Mouse (Mus musculus): ENCODE data around the gene Efemp2.

Efemp2 gene

GRCm38 (mm10) chr19:5473720-5474119, at the start of gene Efemp2:
Gene Efemp2 (plus strand): TSS chr19:5473954.
- DNase-seq: peak; percentile 70 to 81

- DNase-seq: peak; percentile 86
Measured at GRCm38 (mm10) chr19:5424092-5424781, 49.5 kb upstream of the Efemp2 start.

- peak; percentile 99 for DNase-seq
Measured at GRCm38 (mm10) chr19:5424782-5425741, 48.7 kb upstream of the Efemp2 start, which contains the start of the genes Drap1 and AI837181. Gene Drap1 (minus strand): TSS chr19:5424979. Gene AI837181 (plus strand): TSS chr19:5425144.

- peak; percentile 46 to 47 for DNase-seq
Measured at GRCm38 (mm10) chr19:5425906-5426565, 47.7 kb upstream of the Efemp2 start.

- no peak for DNase-seq
Measured at GRCm38 (mm10) chr19:5426640-5427290, 47.0 kb upstream of the Efemp2 start.

- DNase-seq: peak; percentile 48 to 60
Measured at GRCm38 (mm10) chr19:5428083-5428482, 45.7 kb upstream of the Efemp2 start.

- DNase-seq: no peak
Measured at GRCm38 (mm10) chr19:5429219-5429618, 44.5 kb upstream of the Efemp2 start.

GRCm38 (mm10) chr19:5429806-5430205, 43.9 kb upstream of the Efemp2 start:
- DNase-seq: peak; percentile 80 to 85

- DNase-seq: peak; percentile 60 to 66
Measured at GRCm38 (mm10) chr19:5430408-5430807, 43.3 kb upstream of the Efemp2 start.

GRCm38 (mm10) chr19:5431911-5432464, 41.8 kb upstream of the Efemp2 start:
- no peak for DNase-seq

- peak; percentile 61 to 67 for DNase-seq
Measured at GRCm38 (mm10) chr19:5432992-5433852, 40.5 kb upstream of the Efemp2 start.

- DNase-seq: no peak
Measured at GRCm38 (mm10) chr19:5433951-5434350, 39.8 kb upstream of the Efemp2 start.

GRCm38 (mm10) chr19:5444371-5444908, 29.3 kb upstream of the Efemp2 start:
- DNase-seq: no peak

- no peak for DNase-seq
Measured at GRCm38 (mm10) chr19:5444954-5445353, 28.8 kb upstream of the Efemp2 start.

GRCm38 (mm10) chr19:5445747-5446146, 28.0 kb upstream of the Efemp2 start:
- no peak for DNase-seq

GRCm38 (mm10) chr19:5447515-5448353, 26.0 kb upstream of the Efemp2 start, which contains the start of gene Fosl1:
Gene Fosl1 (plus strand): TSS chr19:5447547.
- DNase-seq: peak; percentile 84 to 86

GRCm38 (mm10) chr19:5448354-5449150, 25.2 kb upstream of the Efemp2 start:
- DNase-seq: peak in 1 of 2 experiments; percentile 17

GRCm38 (mm10) chr19:5449673-5450072, 24.1 kb upstream of the Efemp2 start:
- no peak for DNase-seq

- no peak for DNase-seq
Measured at GRCm38 (mm10) chr19:5451766-5452165, 22.0 kb upstream of the Efemp2 start.

Measured in cerebellum, postnatal 10 days (tissue).